Mouse (Mus musculus): ENCODE data around the gene Adamts12. TPM values are rescaled to one million over a fixed set of nuclear protein-coding genes. Genes with fewer than 3 reads are reported as not detected.

Gene Adamts12
- total RNA-seq, 2 experiments from 2014 or later: 2.3 to 3.4 TPM

DNA sequence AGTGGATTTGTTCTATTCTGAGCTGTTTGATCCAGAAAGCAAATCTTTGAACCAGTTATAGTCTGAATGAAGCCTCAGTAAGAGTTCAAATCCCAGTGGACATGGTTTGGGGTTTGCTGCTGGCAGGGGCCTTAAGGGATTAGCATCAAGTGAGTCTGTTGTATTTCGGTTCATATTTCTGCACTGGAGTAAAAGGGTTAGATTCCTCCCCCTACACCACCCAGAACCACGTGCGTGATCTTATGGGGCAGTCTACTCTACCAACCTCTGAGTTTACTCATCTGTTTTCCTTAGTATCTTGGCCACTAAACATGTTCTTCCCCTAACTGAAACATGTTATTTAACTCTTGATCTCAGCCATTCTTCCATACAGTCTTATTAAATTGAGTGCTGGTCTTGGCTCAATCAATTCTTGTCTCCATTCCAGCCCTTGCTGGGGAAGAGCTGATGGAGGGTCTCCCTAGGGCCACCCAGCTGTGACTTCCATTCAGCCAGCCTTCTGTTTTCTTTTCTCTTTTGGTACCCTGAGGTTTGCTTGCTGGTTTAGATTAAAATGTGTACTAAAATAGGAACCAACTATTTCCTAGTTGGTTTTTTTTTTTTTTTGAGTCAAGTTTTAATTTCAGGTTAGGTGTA, 11.3 kb downstream of the Adamts12 start:
- no peak for DNase-seq (ENCODE audit: low spot score in 2 of 2)

DNA sequence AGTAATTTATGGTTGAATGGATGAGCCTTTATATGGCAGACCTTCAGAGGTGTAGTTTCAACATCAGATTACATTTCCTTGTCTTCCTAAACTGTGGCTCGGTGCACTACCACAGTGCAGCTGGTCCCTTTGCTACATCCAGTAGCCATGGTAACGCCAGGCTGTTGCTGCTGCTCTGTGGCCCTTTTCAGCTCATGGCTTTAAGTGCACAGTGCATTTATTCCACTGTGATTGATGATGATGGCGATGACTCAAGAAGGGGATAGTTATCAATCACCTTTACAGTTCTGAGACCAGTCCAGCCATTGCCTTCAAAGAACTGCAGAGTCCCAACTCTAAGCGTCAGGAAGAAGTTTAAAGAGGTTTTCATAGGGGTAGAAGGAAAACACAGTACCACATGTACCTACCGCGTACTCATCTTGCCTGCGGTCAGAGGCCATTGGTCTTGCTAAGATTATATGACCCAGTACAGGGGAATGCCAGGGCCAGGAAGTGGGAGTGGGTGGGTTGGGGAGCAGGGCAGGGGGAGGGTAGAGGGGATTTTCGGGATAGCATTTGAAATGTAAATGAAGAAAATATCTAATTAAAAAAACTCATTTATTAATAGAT, 18.5 kb downstream of the Adamts12 start:
- DNase-seq (ENCODE audit: low spot score in 2 of 2): no peak

DNA sequence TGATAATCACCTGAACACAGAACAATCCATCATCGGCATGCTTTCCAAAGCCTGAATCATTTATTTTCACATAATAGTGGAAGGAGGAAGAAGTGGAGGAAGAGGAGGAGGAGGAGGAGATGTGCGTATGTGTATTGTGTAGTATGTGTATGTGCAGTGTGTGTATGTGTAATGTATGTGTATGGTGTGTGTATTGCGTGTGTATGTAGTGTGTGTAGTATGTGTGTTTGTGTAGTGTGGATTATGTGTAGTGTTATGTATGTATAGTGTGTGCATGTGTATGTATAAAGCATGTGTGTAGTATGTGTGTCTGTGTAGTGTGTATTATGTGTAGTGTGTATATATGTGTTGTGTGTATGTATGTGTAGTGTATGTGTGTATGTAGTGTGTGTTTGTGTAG, 19.1 kb downstream of the Adamts12 start:
- no peak for DNase-seq (ENCODE audit: low spot score in 2 of 2)

- no peak for DNase-seq (ENCODE audit: low spot score in 2 of 2)
Observed at GRCm38 (mm10) chr15:11084241-11084992, 19.8 kb downstream of the Adamts12 start.

- no peak for DNase-seq (ENCODE audit: low spot score in 2 of 2)
Observed at GRCm38 (mm10) chr15:11084993-11085365, 20.4 kb downstream of the Adamts12 start.

GRCm38 (mm10) chr15:11089494-11089893, 24.9 kb downstream of the Adamts12 start:
- DNase-seq (ENCODE audit: low spot score in 2 of 2): no peak

- DNase-seq (ENCODE audit: low spot score in 2 of 2): no peak
Observed at GRCm38 (mm10) chr15:11095566-11095965, 31.0 kb downstream of the Adamts12 start.

DNA sequence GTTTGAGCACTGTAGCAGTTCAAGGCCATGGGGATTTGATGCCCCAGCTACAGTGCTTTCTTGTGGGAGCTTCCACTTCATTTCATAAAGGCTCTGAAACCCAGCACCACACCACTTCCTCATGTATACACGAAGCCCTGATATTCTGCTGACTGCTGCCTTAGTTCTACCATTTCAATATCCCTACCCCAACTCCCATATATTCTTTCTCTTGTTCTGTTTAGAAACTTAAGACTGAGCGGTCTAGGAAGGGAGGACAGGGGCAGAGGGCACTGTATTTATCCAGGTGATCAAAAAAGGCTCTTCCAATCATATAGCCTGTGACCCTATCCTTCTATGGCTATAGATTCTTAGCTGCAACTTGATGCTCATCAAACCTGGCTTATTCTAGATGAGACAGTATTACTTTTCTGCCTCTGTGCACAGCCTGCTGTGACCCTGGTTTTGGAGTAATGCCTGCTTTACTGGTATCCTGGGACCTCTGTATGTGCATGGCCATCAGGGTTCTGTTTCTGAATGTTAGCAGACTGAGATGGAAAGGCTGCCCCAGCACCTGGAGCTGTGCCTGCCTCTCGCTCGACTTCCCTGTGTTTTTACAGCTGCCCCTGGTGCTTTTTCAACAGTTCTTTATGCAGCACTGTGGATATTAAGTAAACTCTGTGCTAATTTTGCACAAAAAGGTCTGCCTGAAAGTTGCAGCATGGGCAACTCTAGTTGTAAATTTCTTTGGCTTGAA, 33.5 kb downstream of the Adamts12 start:
- no peak for DNase-seq (ENCODE audit: low spot score in 2 of 2)

DNA sequence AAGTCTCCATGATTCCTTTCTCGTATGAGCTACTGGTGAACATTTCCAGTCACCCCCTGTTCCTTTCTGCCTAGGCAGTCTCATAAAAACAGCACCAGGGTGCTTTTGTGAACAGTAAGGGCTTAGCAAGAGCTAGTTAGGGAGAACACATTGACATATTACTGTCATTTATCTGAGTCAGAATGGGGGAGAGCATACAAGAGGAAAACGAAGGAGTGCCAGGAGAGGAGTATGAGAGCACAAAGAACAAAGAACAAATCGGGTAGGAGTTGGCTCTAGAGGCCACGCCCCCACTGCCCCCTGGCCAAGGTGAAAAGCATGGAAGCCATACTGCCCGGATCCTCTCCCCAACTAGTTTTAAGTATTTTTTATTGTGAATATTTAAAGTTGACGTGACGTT, 34.4 kb downstream of the Adamts12 start:
- no peak for DNase-seq (ENCODE audit: low spot score in 2 of 2)

GRCm38 (mm10) chr15:11100917-11101316, 36.3 kb downstream of the Adamts12 start:
- no peak for DNase-seq (ENCODE audit: low spot score in 2 of 2)

- no peak for DNase-seq (ENCODE audit: low spot score in 2 of 2)
Observed at GRCm38 (mm10) chr15:11105101-11105500, 40.5 kb downstream of the Adamts12 start.

- no peak for DNase-seq (ENCODE audit: low spot score in 2 of 2)
Observed at GRCm38 (mm10) chr15:11107376-11107775, 42.8 kb downstream of the Adamts12 start.

- no peak for DNase-seq (ENCODE audit: low spot score in 2 of 2)
Observed at GRCm38 (mm10) chr15:11114631-11115197, 50.1 kb downstream of the Adamts12 start.

- peak in 1 of 2 experiments; percentile 27 for DNase-seq (ENCODE audit: low spot score in 2 of 2)
Observed at GRCm38 (mm10) chr15:11116303-11116702, 51.7 kb downstream of the Adamts12 start.

GRCm38 (mm10) chr15:11116853-11117252, 52.3 kb downstream of the Adamts12 start:
- no peak for DNase-seq (ENCODE audit: low spot score in 2 of 2)

GRCm38 (mm10) chr15:11118371-11118770, 53.8 kb downstream of the Adamts12 start:
- no peak for DNase-seq (ENCODE audit: low spot score in 2 of 2)

DNA sequence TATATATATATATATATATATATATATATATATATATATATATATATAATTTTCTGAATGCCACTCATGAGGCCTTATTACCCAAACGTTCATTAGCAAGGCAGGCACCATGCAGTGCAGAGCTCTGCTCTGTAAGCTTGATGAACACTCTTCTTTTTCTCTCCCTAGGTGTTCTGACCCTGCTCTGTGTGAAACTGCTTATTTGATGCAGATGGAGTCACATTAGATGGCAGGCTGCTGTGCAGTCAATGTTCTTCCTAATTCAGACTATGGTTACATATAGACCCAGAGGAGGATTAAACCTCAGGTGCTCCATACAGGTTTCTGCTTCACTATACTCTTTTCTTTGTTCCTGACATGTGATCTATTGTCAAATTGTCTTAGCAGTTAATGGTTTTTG, 57.1 kb downstream of the Adamts12 start:
- DNase-seq (ENCODE audit: low spot score in 2 of 2): no peak

- DNase-seq (ENCODE audit: low spot score in 2 of 2): no peak
Observed at GRCm38 (mm10) chr15:11125361-11125760, 60.8 kb downstream of the Adamts12 start.

GRCm38 (mm10) chr15:11128457-11128856, 63.9 kb downstream of the Adamts12 start:
- no peak for DNase-seq (ENCODE audit: low spot score in 2 of 2)

- DNase-seq (ENCODE audit: low spot score in 2 of 2): no peak
Observed at GRCm38 (mm10) chr15:11132586-11133558, 68.3 kb downstream of the Adamts12 start.
